Mouse (Mus musculus): ENCODE data around the gene Dtx4. TPM values are rescaled to one million over a fixed set of nuclear protein-coding genes. Genes with fewer than 3 reads are reported as not detected.

Gene Dtx4
- total and polyA plus RNA-seq, 3 experiments = 16.4 to 30.5 (median 21.2) TPM

DNA sequence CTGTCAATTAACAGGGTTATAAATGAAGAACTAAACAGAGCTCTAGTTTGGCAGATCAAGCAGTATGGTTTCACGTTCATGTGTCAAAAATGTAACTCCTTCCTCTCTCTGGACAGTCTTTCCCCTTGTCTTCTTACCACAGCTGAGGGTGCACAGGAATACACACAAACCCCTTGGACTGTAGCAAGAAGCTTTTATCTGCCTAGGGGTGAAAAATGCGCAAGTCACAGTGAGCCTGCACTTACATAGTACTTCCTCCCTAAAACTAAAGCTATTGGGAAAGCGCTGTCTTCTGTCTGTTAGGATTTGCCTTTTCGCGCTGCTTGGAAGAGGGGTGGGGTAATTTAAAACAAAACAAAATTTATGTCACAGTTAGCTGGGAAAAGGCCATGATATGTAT, 37.1 kb downstream of the Dtx4 start (continued):
- TF ChIP-seq USF1 (IDR thresholded peaks at IDR 0.05; ENCODE audit: low read depth, low read length) = no peak
- no peak for TF ChIP-seq ZNF384 (IDR thresholded peaks at IDR 0.05; ENCODE audit: low read depth, low read length)
- no peak; the same call in none of the 2 replicates for TF ChIP-seq CHD1 (IDR thresholded peaks at IDR 0.05; ENCODE audit: low read depth, low read length)
- no peak for TF ChIP-seq USF2 (conservative IDR thresholded peaks at IDR 0.05; ENCODE audit: low read depth, low read length)
- peak; percentile 56; the same call in 1 of the 2 replicates for TF ChIP-seq RCOR1 (conservative IDR thresholded peaks at IDR 0.05; ENCODE audit: low read depth, low read length)
- TF ChIP-seq HCFC1 (IDR thresholded peaks at IDR 0.05; ENCODE audit: low read depth, low read length) = no peak
- no peak for TF ChIP-seq JUN (IDR thresholded peaks at IDR 0.05; ENCODE audit: insufficient read depth, low read depth, low read length)
- no peak for TF ChIP-seq RAD21 (IDR thresholded peaks at IDR 0.05; ENCODE audit: low read depth, low read length)
- 0 out of 2 replicates have a peak, but pooled peaks have one; percentile 13 for TF ChIP-seq NELFE (IDR thresholded peaks at IDR 0.05; ENCODE audit: low read depth, low read length)
- peak; percentile 48; the same call in 1 of the 2 replicates for TF ChIP-seq MAX (IDR thresholded peaks at IDR 0.05; ENCODE audit: low read length)
- peak; percentile 66; the same call in 1 of the 2 replicates for TF ChIP-seq ZMIZ1 (IDR thresholded peaks at IDR 0.05; ENCODE audit: low read depth, low read length)
- no peak for TF ChIP-seq BHLHE40 (IDR thresholded peaks at IDR 0.05; ENCODE audit: low read depth, low read length)
- TF ChIP-seq POLR2A (IDR thresholded peaks at IDR 0.05; ENCODE audit: low read depth, low read length) = no peak
- TF ChIP-seq POLR2AphosphoS2 (IDR thresholded peaks at IDR 0.05; ENCODE audit: low read depth, low read length) = peak; percentile 53; the same call in 1 of the 2 replicates
- TF ChIP-seq GABPA (IDR thresholded peaks at IDR 0.05; ENCODE audit: insufficient replicate concordance, low read depth, low read length) = no peak
- no peak for TF ChIP-seq PAX5 (IDR thresholded peaks at IDR 0.05; ENCODE audit: low read length)

DNA sequence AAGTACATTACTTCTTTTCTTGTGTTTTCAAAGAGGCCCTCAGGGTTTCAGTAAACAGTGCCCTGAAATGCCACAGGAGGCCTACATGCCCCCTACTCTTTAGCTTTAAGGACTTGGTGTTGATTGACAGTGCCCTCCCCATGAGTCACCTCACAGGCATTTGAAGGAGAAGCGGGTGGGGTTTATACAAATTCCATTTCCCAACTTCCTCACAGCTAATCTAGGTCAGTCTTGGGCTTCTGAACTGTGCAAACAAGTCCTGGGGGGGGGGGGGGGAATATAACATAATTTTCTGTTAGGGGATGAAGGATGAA, 37.6 kb downstream of the Dtx4 start:
- peak overlapping the region; percentile 87 for H3K4me2 ChIP-seq (ENCODE audit: insufficient read depth, low read depth, poor library complexity, severe bottlenecking)
- peak overlapping the region; percentile 88 for H3K9ac ChIP-seq (ENCODE audit: insufficient read depth, low read depth)
- peaks cover 6 to 56% of the 10 kb centered on the region in 2 experiments for H3K36me3 ChIP-seq (replicated peaks in 1 of 2; ENCODE audit: control insufficient read depth in 1 of 2, insufficient read depth in 1 of 2, low read length in 1 of 2)
- no peak for DNase-seq (ENCODE audit: extremely low read depth)
- peaks cover 50% of the 10 kb centered on the region for H3K79me2 ChIP-seq (replicated peaks; ENCODE audit: control insufficient read depth, extremely low read depth, insufficient read depth, poor library complexity, severe bottlenecking)
- no peaks in the 10 kb centered on the region for H3K9me3 ChIP-seq (replicated peaks; ENCODE audit: low read length)
- in situ Hi-C loops (cut with MboI; ENCODE audit: low pct_ligation_motif_present, low pct_unique_long_range_greater_than_20kb, low sequenced_read_pairs) (loop anchor here (5.0 kb wide), 1 partner anchor 39 kb away; the partner anchor contains the start of gene Dtx4), dilution Hi-C loops (cut with MboI; ENCODE audit: extremely low pct_ligation_motif_present, extremely low pct_unique_long_range_greater_than_20kb, low sequenced_read_pairs) (no loop called here)
- H3K27ac ChIP-seq (ENCODE audit: insufficient read depth, low read depth) = peak overlapping the region; percentile 96
- TF ChIP-seq PAX5 (IDR thresholded peaks at IDR 0.05; ENCODE audit: low read length) = no peak
- 0 out of 2 replicates have a peak, but pooled peaks have one; percentile 24 for TF ChIP-seq TCF12 (IDR thresholded peaks at IDR 0.05; ENCODE audit: low read depth, low read length)
- TF ChIP-seq ZMIZ1 (IDR thresholded peaks at IDR 0.05; ENCODE audit: low read depth, low read length) = peak; percentile 10; the same call in 1 of the 2 replicates
- TF ChIP-seq SIN3A (IDR thresholded peaks at IDR 0.05; ENCODE audit: low read length) = peak; percentile 65; the same call in 1 of the 2 replicates
- no peak for TF ChIP-seq MEF2A (IDR thresholded peaks at IDR 0.05; ENCODE audit: borderline replicate concordance, low read depth, low read length)
- TF ChIP-seq RCOR1 (conservative IDR thresholded peaks at IDR 0.05; ENCODE audit: low read depth, low read length) = no peak
- 0 out of 2 replicates have a peak, but pooled peaks have one; percentile 57 for TF ChIP-seq TBP (conservative IDR thresholded peaks at IDR 0.05; ENCODE audit: low read depth, low read length)
- TF ChIP-seq MAZ (IDR thresholded peaks at IDR 0.05; ENCODE audit: low read depth, low read length) = 0 out of 2 replicates have a peak, but pooled peaks have one; percentile 29
- TF ChIP-seq POLR2AphosphoS2 (IDR thresholded peaks at IDR 0.05; ENCODE audit: low read depth, low read length) = 0 out of 2 replicates have a peak, but pooled peaks have one; percentile 9
- 0 out of 2 replicates have a peak, but pooled peaks have one; percentile 36 for TF ChIP-seq POLR2A (IDR thresholded peaks at IDR 0.05; ENCODE audit: low read depth, low read length)
- no peak for TF ChIP-seq CHD1 (IDR thresholded peaks at IDR 0.05; ENCODE audit: low read depth, low read length)
- TF ChIP-seq BHLHE40 (IDR thresholded peaks at IDR 0.05; ENCODE audit: low read depth, low read length) = no peak
- no peaks in the 10 kb centered on the region for H3K27me3 ChIP-seq (replicated peaks)
- H3K4me1 ChIP-seq (ENCODE audit: control insufficient read depth in 1 of 2, insufficient read depth in 2 of 2) = peaks cover 11 to 31% of the 10 kb centered on the region in 2 experiments
- H3K4me3 ChIP-seq (replicated peaks in 1 of 3; ENCODE audit: low read depth in 2 of 3, low read length in 2 of 3, poor library complexity in 1 of 3) = peak overlapping the region; percentile 74 to 99 (median 92)

Data from CH12.LX (cell line).